Mouse (Mus musculus): ENCODE data around the gene Larp7.

The Larp7 gene

DNA sequence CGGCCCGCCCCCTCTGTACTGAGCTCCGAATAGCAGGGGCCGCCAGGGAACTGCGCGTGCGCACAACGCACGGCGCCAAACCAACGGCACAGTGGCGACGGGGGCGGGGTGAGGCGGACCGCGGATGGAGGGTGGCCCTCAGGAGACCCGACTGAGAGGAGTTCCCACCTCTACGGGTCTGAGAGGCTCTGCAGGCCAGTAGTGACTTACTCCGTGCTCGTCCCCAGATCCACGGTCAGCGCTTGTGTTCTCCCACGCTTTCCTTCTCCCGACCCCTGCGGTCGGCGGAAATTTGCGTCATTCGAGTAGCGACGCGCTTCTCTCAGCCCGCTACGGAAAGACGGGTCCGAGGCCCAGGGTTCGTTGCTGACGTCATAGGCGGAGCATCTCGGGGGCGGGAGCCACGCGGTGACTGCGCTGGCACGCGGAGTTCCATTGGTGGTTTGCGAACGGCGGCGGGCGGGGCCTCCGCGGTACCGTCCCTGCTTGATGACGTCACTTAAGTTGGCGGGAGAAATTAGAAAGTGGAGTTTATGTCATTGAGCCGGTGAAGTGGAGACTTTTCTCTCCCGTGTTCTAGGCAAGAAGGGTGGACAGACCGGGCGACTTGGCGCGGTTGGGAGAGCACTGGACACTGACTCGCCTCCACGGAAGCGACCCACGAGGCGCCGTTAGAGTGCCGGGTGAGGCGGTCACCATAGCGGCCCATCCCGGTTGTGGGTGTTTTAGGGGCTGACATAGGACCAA lies at the start of gene Larp7, which contains the start of gene Zgrf1:
TSS of gene Larp7 (minus strand) at position 377 of the 747 bp plus-strand sequence.
TSS of gene Zgrf1 (plus strand) at position 517 of the 747 bp plus-strand sequence.
- DNase-seq (ENCODE audit: low spot score), result peak; percentile 90

DNA sequence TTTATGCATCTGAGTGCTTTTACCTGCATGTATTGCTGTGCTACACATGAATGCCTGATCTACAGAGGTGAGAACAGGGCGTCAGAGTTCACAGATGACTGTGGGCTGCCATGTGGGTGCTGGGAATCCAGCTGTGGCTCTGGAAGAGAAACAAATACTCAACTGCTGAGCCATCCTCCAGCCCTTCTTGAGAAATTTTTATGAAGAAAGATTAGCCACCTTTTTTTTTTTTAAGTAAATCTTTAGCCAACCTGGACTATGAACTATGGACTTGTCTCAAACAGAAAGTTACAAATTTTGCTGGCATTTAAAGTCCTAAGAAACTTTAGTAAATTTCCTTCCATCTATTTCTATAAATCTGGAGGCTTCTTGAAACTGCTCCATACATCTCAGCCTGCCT lies 44.0 kb upstream of the Larp7 start:
- no peak for DNase-seq (ENCODE audit: low spot score)

GRCm38 (mm10) chr3:127572557-127572956 lies 19.4 kb upstream of the Larp7 start:
- DNase-seq (ENCODE audit: low spot score), result no peak

DNA sequence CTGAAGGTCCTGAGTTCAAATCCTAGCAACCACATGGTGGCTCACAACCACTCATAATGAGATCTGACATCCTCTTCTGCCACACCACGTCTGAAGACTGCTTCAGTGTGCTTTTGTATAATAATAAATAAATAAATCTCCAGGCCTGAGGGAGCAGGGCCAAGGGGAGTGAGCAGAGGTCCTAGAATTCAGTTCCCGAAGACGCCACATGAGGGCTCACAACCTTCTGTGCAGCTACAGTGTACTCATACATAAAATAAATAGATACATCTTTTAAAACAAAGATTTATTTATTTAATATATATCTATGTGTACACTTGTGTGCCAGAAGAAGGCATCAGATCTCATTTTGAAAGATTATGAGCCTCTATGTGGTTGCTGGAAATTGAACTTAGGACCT lies 12.0 kb upstream of the Larp7 start:
- DNase-seq (ENCODE audit: low spot score), result no peak

DNA sequence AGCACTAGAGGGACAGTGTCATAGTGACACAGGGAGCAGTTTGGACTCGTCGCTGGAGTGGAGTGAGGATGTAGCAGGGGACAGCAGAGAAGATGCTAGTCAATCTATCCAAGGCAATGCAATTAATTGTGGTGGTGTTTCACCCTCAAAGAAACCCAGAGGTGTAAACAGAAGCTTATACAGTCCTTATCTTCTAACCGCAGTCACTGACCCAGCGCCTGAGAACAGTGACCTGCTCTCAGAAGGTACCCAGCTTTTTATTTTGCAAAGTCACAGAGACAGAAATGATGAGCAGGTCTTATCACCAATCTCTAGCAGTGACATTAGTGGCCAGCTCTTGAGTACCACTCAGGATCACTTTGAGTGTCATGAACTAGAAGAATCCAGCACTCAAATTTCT lies 9.8 kb upstream of the Larp7 start:
- no peak for DNase-seq (ENCODE audit: low spot score)

DNA sequence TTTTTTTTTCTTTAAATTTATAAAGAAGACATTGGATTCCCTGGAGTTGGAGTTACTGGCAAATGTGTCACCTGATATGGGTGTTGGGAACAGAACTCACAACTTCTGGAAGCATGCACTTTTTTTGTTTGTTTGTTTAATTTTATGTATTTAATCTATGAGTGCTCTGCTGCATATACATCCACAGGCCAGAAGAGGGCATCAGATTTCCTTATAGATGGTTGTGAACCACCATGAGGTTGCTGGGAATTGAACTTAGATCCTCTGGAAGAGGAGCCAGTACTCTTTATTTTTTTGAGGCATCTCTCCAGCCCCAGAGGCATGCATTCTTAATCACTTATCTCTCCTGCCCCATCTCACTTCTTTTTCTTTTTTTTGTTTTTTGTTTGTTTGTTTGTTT lies 5.1 kb upstream of the Larp7 start:
- DNase-seq (ENCODE audit: low spot score), result no peak

- DNase-seq (ENCODE audit: low spot score), result no peak
Measured at GRCm38 (mm10) chr3:127554723-127555122, 1.6 kb upstream of the Larp7 start.

GRCm38 (mm10) chr3:127553720-127554043 lies 533 bp upstream of the Larp7 start:
- no peak for DNase-seq (ENCODE audit: low spot score)

- DNase-seq (ENCODE audit: low spot score), result no peak
Measured at GRCm38 (mm10) chr3:127552434-127552972, 646 bp downstream of the Larp7 start.

- no peak for DNase-seq (ENCODE audit: low spot score)
Measured at GRCm38 (mm10) chr3:127547882-127548281, 5.3 kb downstream of the Larp7 start.

DNA sequence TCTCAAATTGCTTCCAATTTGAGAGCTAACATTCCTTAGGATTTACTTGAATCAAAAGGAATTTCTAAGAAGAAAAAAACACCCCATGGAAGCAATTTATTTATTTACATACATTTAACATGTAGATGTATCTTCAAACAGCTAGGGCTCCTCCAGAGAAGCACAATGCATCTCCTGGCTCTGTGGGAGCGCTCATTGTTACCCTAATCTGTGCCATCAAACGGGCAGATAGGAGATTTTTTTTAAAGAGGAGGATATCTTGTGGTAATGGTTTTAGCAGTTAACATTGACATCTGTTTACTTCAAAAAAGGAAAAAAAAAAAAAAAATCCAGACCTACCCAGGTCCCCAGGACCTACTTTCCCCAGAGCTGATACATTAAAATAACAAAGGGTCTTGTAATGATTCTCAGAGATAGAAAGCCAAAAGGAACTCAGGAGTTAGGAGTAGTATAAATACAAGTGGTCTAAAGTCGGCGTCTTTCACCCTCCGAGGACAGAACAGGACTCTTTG lies 8.5 kb downstream of the Larp7 start:
- no peak for DNase-seq (ENCODE audit: low spot score)

- no peak for DNase-seq (ENCODE audit: low spot score)
Measured at GRCm38 (mm10) chr3:127543976-127544375, 9.2 kb downstream of the Larp7 start.

DNA sequence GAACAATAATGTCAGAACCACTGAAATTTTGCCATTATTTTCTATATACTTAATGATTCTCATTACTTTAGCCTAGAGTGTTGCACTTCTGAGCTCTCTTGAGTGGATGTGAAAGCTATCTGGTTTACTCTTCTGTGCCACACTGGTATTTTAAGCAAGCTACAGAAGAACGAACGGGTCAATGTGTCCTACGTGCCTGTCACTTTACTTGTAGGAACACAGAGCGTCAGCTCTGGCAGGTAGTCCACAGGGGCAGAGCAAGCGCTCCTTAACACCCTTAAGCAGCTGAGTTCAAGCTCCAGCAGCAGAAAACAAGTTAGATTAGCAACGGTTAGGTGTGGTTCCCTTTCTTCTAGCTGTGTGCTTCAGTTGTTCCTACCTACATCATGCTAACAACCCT lies 14.0 kb downstream of the Larp7 start:
- no peak for DNase-seq (ENCODE audit: low spot score)

- DNase-seq (ENCODE audit: low spot score), result no peak
Measured at GRCm38 (mm10) chr3:127530293-127530692, 22.9 kb downstream of the Larp7 start.

DNA sequence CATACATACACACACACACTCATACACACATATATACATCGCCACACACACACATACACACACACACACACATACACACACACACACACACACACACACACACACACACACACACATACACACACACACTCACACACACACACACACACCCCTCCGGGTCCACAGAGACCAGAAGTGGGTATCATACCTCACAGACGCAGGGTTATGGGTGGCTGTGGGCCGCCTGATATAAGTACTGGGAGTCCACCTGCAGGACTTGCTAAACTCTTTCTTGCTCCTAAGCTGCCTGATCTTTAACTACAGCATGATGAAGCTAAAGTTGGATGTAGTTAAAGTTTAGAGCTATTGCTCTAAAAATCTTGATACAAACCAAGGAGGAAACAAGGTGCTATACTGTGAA lies 23.3 kb downstream of the Larp7 start:
- DNase-seq (ENCODE audit: low spot score), result no peak

GRCm38 (mm10) chr3:127529210-127529609 lies 23.9 kb downstream of the Larp7 start:
- DNase-seq (ENCODE audit: low spot score), result no peak

GRCm38 (mm10) chr3:127527465-127528034 lies 25.6 kb downstream of the Larp7 start:
- no peak for DNase-seq (ENCODE audit: low spot score)

DNA sequence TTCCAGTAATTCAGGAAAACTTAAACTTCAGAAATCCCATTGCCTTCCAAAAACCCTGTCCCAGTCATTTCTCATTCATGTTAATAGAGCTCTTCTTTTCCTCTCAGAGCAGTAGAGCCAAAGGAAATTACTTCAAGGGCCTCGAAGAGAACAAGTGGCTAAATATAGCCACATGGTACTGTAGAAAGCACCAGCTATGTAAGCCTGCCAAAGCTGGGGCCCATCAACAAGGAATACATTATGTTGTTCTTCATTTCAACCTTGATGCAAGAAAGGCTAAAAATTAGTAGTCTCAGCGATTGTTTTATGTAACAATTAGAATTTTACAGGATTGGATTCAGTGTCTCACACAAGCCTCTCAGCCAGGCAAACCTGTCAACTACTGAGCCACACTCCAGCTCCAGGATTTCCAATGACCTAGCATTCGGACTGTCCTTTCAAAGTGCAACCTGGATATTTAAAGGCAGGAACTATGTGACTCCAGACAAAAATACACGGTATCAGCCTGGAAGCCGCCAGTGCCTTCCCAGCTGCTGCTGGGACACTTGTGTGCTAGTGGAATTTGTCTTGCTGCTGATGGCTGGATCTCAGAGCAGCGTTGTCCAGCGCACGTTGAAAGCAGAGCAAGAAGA lies 27.8 kb downstream of the Larp7 start:
- no peak for DNase-seq (ENCODE audit: low spot score)

DNA sequence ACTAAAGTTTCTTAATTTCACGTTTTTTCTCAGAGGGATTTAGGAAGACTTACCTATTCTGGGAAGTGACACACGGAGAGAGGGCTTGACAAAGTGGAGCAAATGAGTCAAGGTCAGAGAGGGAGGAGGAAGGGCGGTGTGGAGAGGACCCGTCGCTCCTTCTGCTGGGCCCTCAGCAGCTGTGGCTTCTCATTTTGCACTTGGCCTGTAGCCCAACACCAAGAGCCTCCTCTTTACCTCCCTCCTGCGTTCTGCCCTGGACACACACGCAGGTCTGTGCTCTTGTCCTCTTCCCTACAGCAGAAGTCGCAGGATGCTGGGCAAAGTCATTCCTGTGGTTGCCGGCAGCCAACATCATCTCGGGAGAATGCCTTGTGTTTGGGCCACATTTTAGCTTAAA lies 32.0 kb downstream of the Larp7 start:
- DNase-seq (ENCODE audit: low spot score), result no peak

DNA sequence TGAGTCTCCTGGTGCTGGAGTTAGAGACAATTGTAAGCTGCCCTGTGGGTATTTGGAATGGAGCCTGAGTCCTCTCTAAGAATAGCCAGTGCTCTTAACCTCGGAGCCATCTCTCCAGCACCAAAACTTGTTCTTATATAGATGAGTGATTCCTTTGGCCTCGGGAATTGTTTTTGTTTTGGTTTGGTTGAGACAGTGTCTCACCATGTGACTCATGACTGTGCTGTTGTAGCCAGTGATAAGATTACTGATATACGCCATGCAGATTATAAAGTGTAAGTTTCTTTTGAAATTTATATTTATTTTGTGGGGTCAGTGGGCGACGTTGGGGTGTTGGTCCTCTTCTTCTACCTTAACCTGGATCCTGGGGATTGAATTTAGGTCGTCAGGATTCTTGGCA lies 32.8 kb downstream of the Larp7 start:
- DNase-seq (ENCODE audit: low spot score), result no peak

DNA sequence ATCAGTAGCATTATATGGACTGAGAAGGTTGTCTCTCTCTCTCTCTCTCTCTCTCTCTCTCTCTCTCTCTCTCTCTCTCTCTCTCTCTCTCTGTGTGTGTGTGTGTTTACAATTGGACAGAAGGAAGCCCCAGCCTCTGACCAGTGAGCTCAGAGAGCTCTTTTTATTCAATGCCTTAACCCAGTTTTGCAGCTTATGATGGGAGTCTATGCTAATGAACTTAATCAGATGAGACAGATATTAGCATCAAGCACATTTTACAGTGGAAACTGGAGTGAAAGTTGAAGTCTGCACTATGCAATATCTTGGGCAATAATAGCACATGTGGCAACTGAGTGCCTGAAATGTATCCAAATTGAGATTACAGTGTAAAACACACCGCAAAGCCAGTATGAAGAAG lies 37.9 kb downstream of the Larp7 start:
- no peak for DNase-seq (ENCODE audit: low spot score)

DNA sequence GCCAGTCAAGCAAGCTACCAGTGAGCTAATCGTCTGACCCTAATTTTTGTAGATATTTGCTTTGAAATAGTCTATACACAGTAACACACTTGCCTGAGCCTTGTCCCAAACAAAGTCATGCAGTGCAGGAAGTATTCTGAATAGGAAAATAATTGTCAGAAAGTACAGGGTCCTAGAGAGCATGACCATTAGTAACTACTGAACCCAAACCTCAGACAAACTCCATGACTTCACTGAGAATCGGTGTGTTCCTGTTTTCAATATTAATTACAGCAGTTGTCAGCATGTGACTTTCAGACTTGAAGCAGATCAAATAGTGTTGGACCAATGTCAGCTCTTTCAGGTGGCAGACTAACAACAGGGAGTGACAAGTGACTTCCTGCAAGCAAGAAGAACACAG lies 39.5 kb downstream of the Larp7 start:
- DNase-seq (ENCODE audit: low spot score), result no peak

GRCm38 (mm10) chr3:127512794-127513335 lies 40.3 kb downstream of the Larp7 start:
- no peak for DNase-seq (ENCODE audit: low spot score)
